Mouse (Mus musculus): ENCODE data around the gene Tmtc1. TPM values are rescaled to one million over a fixed set of nuclear protein-coding genes. Genes with fewer than 3 reads are reported as not detected.

Tmtc1 gene
- polyA plus RNA-seq, 1 experiment from 2014 or later = not detected

DNA sequence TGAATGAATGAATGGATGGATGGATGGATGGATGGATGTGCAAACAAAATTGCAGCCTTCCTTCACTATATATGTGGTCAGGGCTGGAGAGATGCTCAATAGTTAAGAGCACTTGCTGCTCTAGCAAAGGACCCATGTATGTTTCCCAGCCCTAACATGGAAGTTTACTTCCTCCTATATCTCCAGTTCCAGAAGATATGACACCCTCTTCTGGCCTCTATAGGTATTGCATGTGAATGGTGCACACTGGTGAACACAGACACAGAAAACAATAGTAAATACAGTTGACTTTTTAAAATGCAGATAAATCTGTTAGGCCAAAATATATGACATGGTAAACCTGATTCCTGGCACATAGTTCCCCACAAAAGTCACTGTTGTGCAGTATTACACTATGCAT lies 73.0 kb downstream of the Tmtc1 start:
- Histone ChIP-seq H3K4me3 (ENCODE audit: inconsistent target) (no peak overlapping the region), H3K27ac (no peak overlapping the region), H3K36me3 (ENCODE audit: inconsistent target) (no peaks in the 10 kb centered on the region), H3K79me2 (ENCODE audit: inconsistent target) (no peaks in the 10 kb centered on the region)

DNA sequence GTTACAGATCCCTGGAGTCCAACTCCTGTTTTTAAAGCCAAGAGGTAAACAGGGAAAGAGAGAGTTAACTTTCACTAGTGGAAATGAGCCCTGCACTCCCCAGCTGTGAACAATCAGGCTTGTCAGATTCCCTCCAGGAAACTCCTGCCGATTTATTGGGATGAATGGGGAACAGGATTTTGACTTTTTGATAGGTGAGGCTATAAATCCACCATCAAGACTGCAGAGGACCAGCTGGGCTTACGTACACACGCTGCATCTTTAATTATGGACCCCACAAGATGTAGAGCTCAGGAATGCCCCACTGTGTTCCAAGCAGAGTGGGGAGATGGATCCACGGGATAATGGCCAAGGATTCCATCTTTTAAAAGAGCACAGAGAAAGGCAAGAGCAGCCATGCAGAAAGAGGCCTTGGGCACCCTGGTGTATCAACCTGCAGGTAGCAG lies 77.1 kb downstream of the Tmtc1 start:
- Histone ChIP-seq H3K79me2 (ENCODE audit: inconsistent target) (no peaks in the 10 kb centered on the region), H3K27ac (no peak overlapping the region), H3K4me3 (ENCODE audit: inconsistent target) (no peak overlapping the region), H3K36me3 (ENCODE audit: inconsistent target) (no peaks in the 10 kb centered on the region)
- 60% methylated on average over 4 of the region's 4 CpGs for WGBS (ENCODE audit: missing documents)

DNA sequence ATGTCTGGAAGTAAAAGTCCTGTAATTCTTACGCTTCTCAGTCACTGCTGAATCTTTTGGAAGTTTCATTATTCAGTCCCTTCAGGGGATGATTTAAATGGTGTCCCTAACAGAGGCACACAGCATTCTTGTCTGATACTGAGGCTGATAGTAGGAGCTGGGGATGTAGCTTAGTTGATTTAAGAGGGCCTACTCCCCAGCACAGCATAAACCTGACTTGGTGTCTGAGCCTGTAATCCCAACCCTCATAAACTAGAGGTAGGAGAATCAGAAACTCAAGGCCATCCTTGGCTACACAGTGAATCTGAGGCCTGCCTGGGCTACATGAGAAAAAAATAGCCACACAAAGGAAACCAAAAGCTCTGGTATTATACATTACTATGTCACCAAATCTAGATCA lies 77.6 kb downstream of the Tmtc1 start:
- 100% methylated on average over 1 of the region's 1 CpGs for WGBS (ENCODE audit: missing documents)
- Histone ChIP-seq H3K4me3 (ENCODE audit: inconsistent target) (no peak overlapping the region), H3K36me3 (ENCODE audit: inconsistent target) (no peaks in the 10 kb centered on the region), H3K79me2 (ENCODE audit: inconsistent target) (no peaks in the 10 kb centered on the region), H3K27ac (no peak overlapping the region)

DNA sequence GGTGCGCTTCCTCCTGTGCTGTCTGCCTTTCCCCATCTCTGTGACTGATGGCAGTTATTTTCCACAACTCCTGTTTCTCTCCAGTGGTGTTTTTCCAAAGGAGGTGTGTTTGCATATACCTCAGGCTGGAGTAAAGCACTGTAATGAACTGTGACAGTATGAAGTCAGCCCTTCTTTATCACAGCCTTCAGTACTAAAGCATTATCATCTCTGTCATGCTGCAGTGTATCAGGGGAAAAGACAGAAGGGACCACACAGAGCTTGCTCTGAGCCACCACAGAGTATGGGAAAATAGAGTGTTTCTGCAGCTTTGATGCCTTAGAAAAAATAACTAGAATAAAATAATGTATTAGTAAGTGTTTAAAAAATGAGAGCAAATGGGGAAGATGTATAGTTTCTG lies 81.0 kb downstream of the Tmtc1 start:
- H3K4me3 ChIP-seq (ENCODE audit: inconsistent target) = no peak overlapping the region
- no peaks in the 10 kb centered on the region for H3K36me3 ChIP-seq (ENCODE audit: inconsistent target)
- H3K27ac ChIP-seq = no peak overlapping the region
- H3K79me2 ChIP-seq (ENCODE audit: inconsistent target) = no peaks in the 10 kb centered on the region
- 91% methylated on average over 1 of the region's 1 CpGs for WGBS (ENCODE audit: missing documents)

DNA sequence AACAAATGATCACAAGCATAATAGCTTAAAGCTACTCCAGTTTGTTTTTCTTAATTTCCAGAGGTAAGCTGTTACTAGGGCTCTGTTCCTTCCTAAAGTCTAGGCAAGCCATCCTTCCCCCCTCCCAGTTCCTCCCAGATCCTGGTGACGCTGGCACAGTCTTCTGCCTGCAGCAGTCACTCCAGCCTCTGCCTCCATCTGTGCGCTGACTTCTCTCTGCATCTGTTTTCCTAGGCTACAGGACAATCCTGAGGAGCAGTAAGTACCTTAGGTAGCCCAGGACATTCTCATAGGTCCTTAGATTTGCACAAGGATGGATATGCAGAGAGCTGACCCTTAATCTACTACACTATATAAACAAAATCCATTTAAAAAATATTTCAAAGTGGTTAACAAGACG lies 81.7 kb downstream of the Tmtc1 start:
- H3K27ac ChIP-seq = no peak overlapping the region
- 81% methylated on average over 3 of the region's 3 CpGs for WGBS (ENCODE audit: missing documents)
- no peaks in the 10 kb centered on the region for H3K79me2 ChIP-seq (ENCODE audit: inconsistent target)
- H3K36me3 ChIP-seq (ENCODE audit: inconsistent target) = no peaks in the 10 kb centered on the region
- H3K4me3 ChIP-seq (ENCODE audit: inconsistent target) = no peak overlapping the region

DNA sequence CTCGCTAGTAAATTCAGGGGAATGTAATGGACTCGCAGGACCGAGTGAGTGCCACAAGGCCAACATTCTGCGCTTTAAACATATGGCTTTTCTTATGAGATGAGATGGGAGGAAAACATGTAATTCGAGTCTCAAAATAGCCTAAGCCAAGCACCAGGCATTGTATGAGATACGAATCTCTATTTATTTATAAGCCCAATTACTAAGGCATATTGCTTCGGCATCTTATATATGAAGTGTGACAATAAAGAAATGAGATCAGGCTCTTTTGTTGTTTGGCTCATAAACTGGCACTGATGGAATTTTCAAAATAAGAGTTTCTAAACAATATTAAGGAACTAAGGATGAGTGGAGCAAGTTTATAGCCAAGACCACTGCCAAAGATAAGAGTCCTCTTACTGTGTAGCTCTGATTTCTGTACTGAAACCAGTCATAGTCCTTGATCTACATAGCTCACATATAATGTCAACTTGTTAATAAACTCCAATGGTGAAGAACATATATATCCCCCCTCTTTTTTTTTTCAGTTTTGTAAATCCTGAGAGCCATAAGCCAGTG lies 84.8 kb downstream of the Tmtc1 start:
- Histone ChIP-seq H3K79me2 (ENCODE audit: inconsistent target) (no peaks in the 10 kb centered on the region), H3K27ac (no peak overlapping the region), H3K36me3 (ENCODE audit: inconsistent target) (no peaks in the 10 kb centered on the region), H3K4me3 (ENCODE audit: inconsistent target) (no peak overlapping the region)
- WGBS (ENCODE audit: missing documents) = 96% methylated on average over 7 of the region's 7 CpGs

DNA sequence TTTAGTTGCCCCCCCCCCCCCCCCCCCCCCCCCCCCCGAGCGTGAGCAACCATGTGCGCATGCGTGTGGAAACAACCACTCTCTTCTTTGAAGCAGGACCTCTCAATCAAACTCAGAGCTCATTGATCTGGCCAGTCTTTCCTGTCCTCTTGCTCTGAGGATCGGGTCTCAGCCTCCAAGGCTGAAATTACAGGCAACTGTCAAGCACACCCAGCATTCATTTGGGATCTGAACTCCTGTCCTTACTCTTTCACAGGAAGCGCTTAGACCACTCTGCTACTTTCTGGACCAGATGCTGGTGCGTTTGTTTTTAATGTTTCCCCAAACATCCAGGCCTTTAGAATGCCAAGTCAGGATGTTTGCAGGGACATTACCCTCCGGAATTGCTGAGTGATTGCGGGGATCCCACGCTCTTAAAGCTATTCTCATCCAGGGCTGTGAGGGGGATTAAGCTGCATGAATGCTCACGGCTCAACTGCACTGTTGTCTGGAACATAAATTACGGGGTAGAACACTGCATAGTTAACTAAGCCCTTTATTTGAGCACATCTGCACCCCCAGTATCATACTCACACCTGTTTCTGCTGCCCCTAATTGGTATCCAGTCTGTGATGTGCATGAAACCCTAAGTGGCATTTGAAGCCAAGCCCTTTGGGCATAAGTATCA lies 85.5 kb downstream of the Tmtc1 start:
- no peaks in the 10 kb centered on the region for H3K36me3 ChIP-seq (ENCODE audit: inconsistent target)
- 93% methylated on average over 10 of the region's 12 CpGs for WGBS (ENCODE audit: missing documents)
- no peak overlapping the region for H3K4me3 ChIP-seq (ENCODE audit: inconsistent target)
- no peaks in the 10 kb centered on the region for H3K79me2 ChIP-seq (ENCODE audit: inconsistent target)
- no peak overlapping the region for H3K27ac ChIP-seq

DNA sequence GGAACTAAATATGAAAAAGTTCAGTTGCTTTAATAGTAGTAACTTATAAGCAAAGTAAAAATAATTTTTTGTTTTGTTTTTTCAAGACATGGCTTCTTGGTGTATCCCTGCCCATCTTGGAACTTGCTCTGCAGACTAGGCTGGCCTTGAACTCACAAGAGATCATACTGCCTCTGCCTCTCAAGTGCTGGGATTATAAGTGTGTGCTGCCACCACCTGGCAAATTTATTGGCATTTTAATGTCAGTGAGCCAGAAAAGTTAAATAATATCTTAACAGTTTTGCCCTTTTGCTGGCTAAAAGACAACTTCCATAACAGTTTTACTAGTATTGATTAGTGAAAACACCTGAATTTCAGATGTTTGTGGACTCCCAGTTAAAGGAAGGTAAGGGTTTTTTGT lies 88.0 kb downstream of the Tmtc1 start:
- H3K27ac ChIP-seq = no peak overlapping the region
- H3K4me3 ChIP-seq (ENCODE audit: inconsistent target) = no peak overlapping the region
- H3K36me3 ChIP-seq (ENCODE audit: inconsistent target) = no peaks in the 10 kb centered on the region
- no peaks in the 10 kb centered on the region for H3K79me2 ChIP-seq (ENCODE audit: inconsistent target)

DNA sequence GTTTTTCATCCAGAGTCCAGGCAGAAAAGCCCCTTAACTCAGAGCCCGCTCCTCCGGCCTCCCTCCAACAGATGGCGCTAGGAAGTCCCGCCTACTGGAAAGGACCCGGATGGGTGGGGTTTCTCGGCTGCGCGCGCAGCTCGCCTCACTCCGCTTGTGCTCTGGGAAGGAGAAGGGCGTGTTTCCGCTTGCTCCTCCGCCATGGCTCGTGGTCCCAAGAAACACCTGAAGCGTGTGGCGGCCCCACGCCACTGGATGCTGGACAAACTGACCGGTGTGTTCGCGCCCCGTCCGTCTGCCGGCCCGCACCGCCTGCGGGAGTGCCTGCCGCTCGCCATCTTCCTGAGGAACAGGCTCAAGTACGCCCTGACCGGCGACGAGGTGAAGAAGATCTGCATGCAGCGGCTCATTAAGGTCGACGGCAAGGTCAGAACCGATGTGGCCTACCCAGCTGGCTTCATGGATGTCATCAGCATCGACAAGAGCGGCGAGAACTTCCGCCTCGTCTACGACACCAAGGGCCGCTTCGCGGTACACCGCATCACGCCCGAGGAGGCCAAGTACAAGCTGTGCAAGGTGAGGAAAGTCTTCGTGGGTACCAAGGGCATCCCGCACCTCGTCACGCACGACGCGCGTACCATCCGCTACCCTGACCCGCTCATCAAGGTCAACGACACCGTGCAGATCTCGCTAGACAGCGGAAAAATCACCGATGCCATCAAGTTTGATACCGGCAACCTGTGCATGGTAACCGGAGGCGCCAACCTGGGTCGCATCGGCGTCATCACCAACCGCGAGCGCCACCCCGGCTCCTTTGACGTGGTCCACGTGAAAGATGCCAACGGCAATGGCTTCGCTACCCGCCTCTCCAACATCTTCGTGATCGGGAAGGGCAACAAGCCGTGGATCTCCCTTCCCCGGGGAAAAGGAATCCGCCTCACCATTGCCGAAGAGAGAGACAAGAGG lies 89.4 kb downstream of the Tmtc1 start:
- 68% methylated on average over 71 of the region's 85 CpGs for WGBS (ENCODE audit: missing documents)
- no peak overlapping the region for H3K4me3 ChIP-seq (ENCODE audit: inconsistent target)
- no peaks in the 10 kb centered on the region for H3K36me3 ChIP-seq (ENCODE audit: inconsistent target)
- no peaks in the 10 kb centered on the region for H3K79me2 ChIP-seq (ENCODE audit: inconsistent target)
- H3K27ac ChIP-seq = no peak overlapping the region

DNA sequence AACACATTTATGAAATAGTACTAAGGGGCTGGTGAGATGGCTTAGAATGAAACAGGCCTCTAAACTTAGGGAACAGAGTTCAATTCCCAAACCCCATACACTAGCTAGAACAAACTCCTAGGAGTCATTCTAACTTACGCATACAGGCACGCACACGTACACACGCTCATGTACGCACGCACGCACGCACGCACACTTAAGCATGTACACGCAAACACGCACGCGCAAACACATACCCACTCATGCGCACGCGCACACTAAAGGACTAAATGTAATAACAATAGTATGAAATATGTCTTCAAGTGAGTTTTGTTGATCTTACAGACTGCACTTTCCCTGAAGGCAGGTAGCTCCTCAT lies 90.1 kb downstream of the Tmtc1 start:
- Histone ChIP-seq H3K79me2 (ENCODE audit: inconsistent target) (no peaks in the 10 kb centered on the region), H3K36me3 (ENCODE audit: inconsistent target) (no peaks in the 10 kb centered on the region), H3K27ac (no peak overlapping the region), H3K4me3 (ENCODE audit: inconsistent target) (no peak overlapping the region)
- 96% methylated on average over 16 of the region's 16 CpGs for WGBS (ENCODE audit: missing documents)

DNA sequence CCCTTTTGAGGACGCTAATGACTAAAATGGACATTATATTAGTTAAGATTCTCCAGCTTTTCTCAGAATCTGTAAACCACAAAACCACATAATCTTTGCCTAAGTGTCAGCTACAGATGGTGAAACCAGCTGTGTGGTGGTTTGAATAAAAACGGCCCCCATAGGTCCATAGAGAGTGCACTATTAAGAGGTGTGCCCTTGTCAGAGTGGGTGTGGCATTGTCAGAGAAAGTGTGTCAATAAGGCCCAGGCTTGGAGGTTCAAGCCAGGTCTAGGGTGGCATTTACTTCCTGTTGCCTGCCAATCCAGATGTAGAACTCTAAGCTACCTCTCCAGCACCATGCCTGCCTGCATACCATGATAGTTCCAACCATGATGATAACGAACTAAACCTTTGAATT lies 99.2 kb downstream of the Tmtc1 start:
- Histone ChIP-seq H3K36me3 (ENCODE audit: inconsistent target) (no peaks in the 10 kb centered on the region), H3K27ac (no peak overlapping the region), H3K4me3 (ENCODE audit: inconsistent target) (no peak overlapping the region), H3K79me2 (ENCODE audit: inconsistent target) (no peaks in the 10 kb centered on the region)
- WGBS (ENCODE audit: missing documents) = 26% methylated on average over 3 of the region's 3 CpGs

DNA sequence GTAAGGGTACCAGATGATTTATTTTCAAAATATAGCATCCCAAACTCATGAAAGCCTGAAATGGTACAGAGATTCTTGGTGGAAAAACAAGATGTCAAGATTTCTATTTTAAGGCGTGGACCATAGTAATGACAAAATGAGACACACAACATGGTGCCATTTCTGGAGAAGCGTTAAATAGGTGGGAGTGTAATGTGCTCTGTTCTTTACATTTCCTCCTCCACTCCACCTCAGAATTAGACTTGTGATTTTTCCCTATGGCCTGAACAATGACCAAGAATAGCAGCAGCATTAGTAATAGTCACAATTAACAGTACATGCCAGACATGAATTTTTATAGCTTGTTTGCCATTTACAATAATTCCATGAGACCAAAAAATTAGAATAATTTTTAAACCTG lies 102.0 kb downstream of the Tmtc1 start:
- no peaks in the 10 kb centered on the region for H3K36me3 ChIP-seq (ENCODE audit: inconsistent target)
- H3K79me2 ChIP-seq (ENCODE audit: inconsistent target) = no peaks in the 10 kb centered on the region
- H3K27ac ChIP-seq = no peak overlapping the region
- H3K4me3 ChIP-seq (ENCODE audit: inconsistent target) = no peak overlapping the region
- 60% methylated on average over 2 of the region's 2 CpGs for WGBS (ENCODE audit: missing documents)

DNA sequence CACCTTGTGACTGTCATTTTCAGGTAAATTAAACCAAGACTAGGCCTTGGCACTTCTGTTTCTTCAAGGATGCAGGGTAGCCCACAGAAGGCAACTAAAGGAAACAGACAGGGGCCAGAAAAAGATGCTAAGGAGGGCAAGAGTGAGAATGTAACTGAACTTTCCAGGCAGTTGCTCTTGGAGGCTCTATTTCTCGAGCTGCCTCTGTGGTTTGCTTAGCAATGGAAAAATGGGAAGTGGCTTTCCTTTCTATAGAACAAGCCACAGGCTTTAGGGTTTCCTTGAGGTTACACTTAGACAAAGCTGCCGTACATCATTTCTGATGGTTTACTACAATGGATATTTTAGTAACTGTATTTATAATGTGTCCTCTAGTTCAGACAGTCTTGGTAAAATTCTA lies 102.4 kb downstream of the Tmtc1 start:
- Histone ChIP-seq H3K36me3 (ENCODE audit: inconsistent target) (no peaks in the 10 kb centered on the region), H3K79me2 (ENCODE audit: inconsistent target) (no peaks in the 10 kb centered on the region), H3K4me3 (ENCODE audit: inconsistent target) (no peak overlapping the region), H3K27ac (no peak overlapping the region)
- WGBS (ENCODE audit: missing documents) = 3% methylated on average over 2 of the region's 2 CpGs

DNA sequence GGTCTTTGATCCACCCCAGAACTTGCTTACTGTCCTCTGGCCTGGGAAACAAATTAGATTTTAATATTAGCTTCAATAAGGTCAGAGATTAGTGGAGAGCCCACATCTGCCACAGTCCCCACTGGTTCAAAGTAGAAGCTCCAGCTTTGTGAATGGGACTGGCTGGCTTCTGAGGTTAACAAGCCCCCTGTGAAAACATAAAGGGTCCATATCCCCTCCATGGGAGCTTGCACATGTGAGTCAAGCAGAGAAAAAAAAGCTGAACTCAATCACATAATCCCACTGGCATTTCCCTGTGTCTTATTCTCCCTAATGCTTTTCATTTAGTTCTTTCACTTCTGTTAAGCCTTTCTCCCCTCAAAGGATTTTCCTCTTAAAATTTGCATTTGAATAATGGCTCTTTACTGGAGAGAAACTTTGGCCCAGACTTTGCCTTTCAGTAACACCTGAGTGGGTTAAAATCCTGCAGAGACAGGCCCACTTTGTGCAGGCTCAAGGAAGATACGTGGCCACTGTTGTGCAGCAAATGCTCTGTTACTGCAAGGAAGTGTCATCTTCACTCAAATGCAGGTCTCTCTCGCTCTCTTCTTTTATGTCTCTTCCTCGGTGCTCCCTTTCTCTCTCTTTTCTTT lies 105.7 kb downstream of the Tmtc1 start:
- Histone ChIP-seq H3K27ac (no peak overlapping the region), H3K79me2 (ENCODE audit: inconsistent target) (no peaks in the 10 kb centered on the region), H3K36me3 (ENCODE audit: inconsistent target) (no peaks in the 10 kb centered on the region), H3K4me3 (ENCODE audit: inconsistent target) (no peak overlapping the region)
- WGBS (ENCODE audit: missing documents) = 97% methylated on average over 3 of the region's 3 CpGs

All from macrophage (primary cell).